Mouse (Mus musculus) inflammation-experienced regulatory T-cells (primary cell): Measurements from ENCODE around the gene Gdf3. TPM values are rescaled to one million over a fixed set of nuclear protein-coding genes. Genes with fewer than 3 reads are reported as not detected.

Source experiments
- polyA plus RNA-seq, 2 experiments: library from polyadenylated mRNA; unstranded; fragments of 100-300 nt; shearing (Covaris generic); gene quantifications; one replicate each; pipeline ENCODE4 v1.2.1; 2017

Gene Gdf3
- polyA plus RNA-seq, result not detected

DNA sequence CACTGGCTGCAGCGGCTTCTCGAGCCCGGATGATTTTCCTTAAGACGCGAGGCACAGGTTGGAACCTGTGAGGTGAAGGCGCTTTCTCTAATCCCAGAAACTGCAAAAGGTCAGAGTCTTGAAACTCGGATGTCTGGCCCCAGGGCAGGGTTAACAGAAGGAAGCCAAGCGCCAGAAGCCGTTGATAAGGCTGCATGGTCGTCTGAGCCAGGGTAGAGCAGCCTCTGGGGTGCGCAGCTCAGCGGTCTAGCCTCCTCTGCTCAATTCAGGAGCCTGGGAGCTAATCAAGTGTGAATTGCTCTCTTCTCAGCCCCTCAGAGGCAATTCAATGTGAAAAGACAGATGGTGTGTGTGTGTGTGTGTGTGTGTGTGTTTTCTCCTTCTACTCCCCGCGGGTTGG lies at the start of gene Gdf3:
Gdf3 (minus strand) TSS at position 317 of the 400 bp plus-strand sequence.

GRCm38 (mm10) chr6:122626110-122626509 lies 16.2 kb upstream of the Gdf3 start, which contains the start of gene Dppa3:
TSS of gene Dppa3 (plus strand) at chr6:122626410.

DNA sequence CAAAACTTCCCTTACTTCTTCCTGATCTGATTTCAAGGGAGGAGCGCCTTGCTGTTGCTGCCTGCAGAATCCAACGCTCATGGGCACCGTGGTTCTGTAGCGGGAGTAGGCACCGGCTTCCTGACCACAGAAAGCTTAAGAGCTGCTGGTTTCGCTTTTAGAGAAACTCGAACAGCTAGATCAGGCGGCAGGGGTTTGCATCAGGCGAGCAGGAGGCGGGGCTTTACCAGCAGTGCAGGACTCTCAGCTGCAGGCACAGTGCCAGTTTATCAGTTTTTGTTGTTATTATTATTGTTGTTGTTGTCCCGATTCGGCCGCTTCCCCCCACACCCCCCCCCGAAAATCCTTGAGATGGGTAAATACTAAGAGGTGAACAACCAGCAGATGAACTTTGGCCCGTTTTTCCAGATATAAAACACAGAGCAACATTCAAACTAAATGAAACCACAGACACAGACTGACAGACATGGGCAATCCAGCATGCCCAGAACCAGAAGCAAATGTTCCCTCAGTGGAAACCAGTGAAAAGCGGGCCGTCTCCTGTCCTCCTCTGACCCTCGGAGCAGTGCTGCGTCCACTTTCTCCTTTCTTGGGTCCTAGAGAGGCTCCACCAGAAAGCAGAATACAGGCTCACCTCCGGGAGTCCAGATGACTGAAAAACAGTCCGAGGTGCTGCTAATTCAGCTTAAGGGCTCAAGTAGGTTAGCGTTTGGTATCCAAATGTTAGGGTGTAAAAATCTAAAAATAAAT lies 7.5 kb downstream of the Gdf3 start, which contains the start of gene Apobec1:
Apobec1 (minus strand) TSS at position 203 of the 750 bp plus-strand sequence.

Other genes with a start within 250 kb of the Gdf3 start
- under 1 TPM; 0.10 to 0.40 TPM for gene Rimklb, start 111.3 kb downstream of the Gdf3 start, polyA plus RNA-seq
- gene Mfap5, start 104.2 kb downstream of the Gdf3 start, polyA plus RNA-seq, result under 1 TPM in 1 of 2 experiments, not detected in 1; 0.39 TPM
- gene Aicda, start 56.3 kb downstream of the Gdf3 start, polyA plus RNA-seq, result under 1 TPM in 1 of 2 experiments, not detected in 1; 0.40 TPM
- 10 to 100 TPM; 20.4 to 24.8 TPM for gene Apobec1, start 7.6 kb downstream of the Gdf3 start, polyA plus RNA-seq
- gene Dppa3, start 16.3 kb upstream of the Gdf3 start, polyA plus RNA-seq, result not detected
- gene Nanog, start 97.4 kb upstream of the Gdf3 start, polyA plus RNA-seq, result under 1 TPM; 0.11 to 0.23 TPM
- 10 to 100 TPM; 46.6 to 85.9 TPM for gene Slc2a3, start 191.6 kb upstream of the Gdf3 start, polyA plus RNA-seq
- 10 to 100 TPM; 36.6 to 36.7 TPM for gene Foxj2, start 209.8 kb upstream of the Gdf3 start, polyA plus RNA-seq
- under 1 TPM in 1 of 2 experiments, not detected in 1; 0.30 TPM for gene C3ar1, start 246.1 kb upstream of the Gdf3 start, polyA plus RNA-seq